Mouse (Mus musculus) thymus, adult 2 months (tissue): ENCODE measurements at regions not wholly inside any gene's neighbourhood (a gene's known extent, or its start where the extent isn't known, plus 50 kb on each side); places are given as distances from the start of the nearest gene placed in this dataset.

Source experiments
- CTCF ChIP-seq: fragments of 200-500 bp; IDR thresholded peaks from 2 replicates; pipeline ENCODE4 v1.5.1; 2012; ENCODE audit warnings: mild to moderate bottlenecking, control low read depth, low read length, moderate library complexity, borderline replicate concordance; ENCODE audit not compliant: control insufficient read depth, poor library complexity, insufficient read depth; ENCODE audit errors: extremely low read depth
- POLR2A ChIP-seq: fragments of 200-500 bp; IDR thresholded peaks from 2 replicates; pipeline ENCODE4 v1.6.1; 2012; ENCODE audit warnings: mild to moderate bottlenecking, low read length, control low read depth, moderate library complexity; ENCODE audit not compliant: control insufficient read depth, poor library complexity, insufficient read depth; ENCODE audit errors: extremely low read depth

- no peak for TF ChIP-seq CTCF
- TF ChIP-seq POLR2A, result no peak
Observed at GRCm38 (mm10) chr8:112111950-112112349, 97.1 kb upstream of the Gm6793 start.
